Mouse (Mus musculus): Measurements from ENCODE around the gene Ttll13. TPM values are rescaled to one million over a fixed set of nuclear protein-coding genes. Genes with fewer than 3 reads are reported as not detected.

Gene Ttll13
- polyA plus RNA-seq, 1 experiment from 2014 or later, result 0.52 TPM

- no peak overlapping the region for H3K4me3 ChIP-seq (ENCODE audit: low read depth, low read length)
- 91% methylated on average over 9 of the region's 9 CpGs for WGBS
- ATAC-seq (replicated peaks; ENCODE audit: low FRiP score) (no peak), DNase-seq (ENCODE audit: low spot score) (no peak)
- H3K4me2 ChIP-seq, result no peak overlapping the region
- H3K9ac ChIP-seq (ENCODE audit: low read depth, low read length), result no peak overlapping the region
- H3K27me3 ChIP-seq (replicated peaks; ENCODE audit: control insufficient read depth, insufficient read depth, low read length), result no peaks in the 10 kb centered on the region
- no peak overlapping the region for H3K27ac ChIP-seq (ENCODE audit: low read depth, low read length)
- H3K4me1 ChIP-seq (replicated peaks; ENCODE audit: control insufficient read depth, insufficient read depth, low read length), result no peaks in the 10 kb centered on the region
- no peaks in the 10 kb centered on the region for H3K9me3 ChIP-seq (ENCODE audit: control insufficient read depth, low read length)
- peaks cover 36% of the 10 kb centered on the region for H3K36me3 ChIP-seq (ENCODE audit: control insufficient read depth, insufficient read depth, low read length)
Observed at GRCm38 (mm10) chr7:80220237-80220797, 25.9 kb upstream of the Ttll13 start.

DNA sequence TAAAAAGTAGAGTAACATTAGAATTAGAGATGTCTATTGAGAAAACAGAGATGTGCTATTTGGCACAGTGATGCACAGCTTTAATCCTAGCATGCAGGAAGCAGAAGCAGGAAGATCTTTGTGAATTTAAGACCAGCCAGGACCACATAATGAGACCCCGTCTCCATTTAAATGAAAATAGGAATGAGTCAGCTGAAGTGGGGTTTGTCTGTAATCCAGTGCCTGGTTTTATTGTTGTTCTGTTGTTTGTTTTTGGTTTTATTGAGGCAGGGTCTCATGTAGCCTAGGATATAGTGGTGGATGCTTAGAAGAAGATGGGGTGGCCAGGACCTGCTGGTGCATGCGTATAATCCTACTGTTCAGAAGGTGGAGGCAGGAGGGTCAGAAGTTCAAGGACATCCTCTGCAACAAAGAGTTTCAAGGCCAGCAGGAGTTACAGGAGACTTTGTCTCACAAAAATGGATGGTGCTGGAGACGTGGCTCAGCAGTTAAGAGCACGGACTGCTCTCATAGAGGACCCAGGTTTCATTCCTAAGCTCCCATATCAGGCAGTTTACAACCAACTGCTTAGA is 24.9 kb upstream of the Ttll13 start:
- Histone ChIP-seq H3K9ac (ENCODE audit: low read depth, low read length) (no peak overlapping the region), H3K27me3 (replicated peaks; ENCODE audit: control insufficient read depth, insufficient read depth, low read length) (no peaks in the 10 kb centered on the region), H3K27ac (ENCODE audit: low read depth, low read length) (no peak overlapping the region), H3K4me2 (no peak overlapping the region), H3K4me3 (ENCODE audit: low read depth, low read length) (no peak overlapping the region), H3K4me1 (replicated peaks; ENCODE audit: control insufficient read depth, insufficient read depth, low read length) (no peaks in the 10 kb centered on the region), H3K9me3 (ENCODE audit: control insufficient read depth, low read length) (no peaks in the 10 kb centered on the region), H3K36me3 (ENCODE audit: control insufficient read depth, insufficient read depth, low read length) (peaks cover 32% of the 10 kb centered on the region)
- WGBS, result 87% methylated on average over 4 of the region's 4 CpGs
- no peak for DNase-seq (ENCODE audit: low spot score)
- no peak for ATAC-seq (replicated peaks; ENCODE audit: low FRiP score)

- H3K4me3 ChIP-seq (ENCODE audit: low read depth, low read length), result no peak overlapping the region
- H3K9me3 ChIP-seq (ENCODE audit: control insufficient read depth, low read length), result no peaks in the 10 kb centered on the region
- peaks cover 23% of the 10 kb centered on the region for H3K36me3 ChIP-seq (ENCODE audit: control insufficient read depth, insufficient read depth, low read length)
- WGBS, result 91% methylated on average over 4 of the region's 4 CpGs
- ATAC-seq (replicated peaks; ENCODE audit: low FRiP score), result no peak
- no peak overlapping the region for H3K27ac ChIP-seq (ENCODE audit: low read depth, low read length)
- no peak overlapping the region for H3K9ac ChIP-seq (ENCODE audit: low read depth, low read length)
- DNase-seq (ENCODE audit: low spot score), result no peak
- peaks cover 18% of the 10 kb centered on the region for H3K4me1 ChIP-seq (replicated peaks; ENCODE audit: control insufficient read depth, insufficient read depth, low read length)
- no peaks in the 10 kb centered on the region for H3K27me3 ChIP-seq (replicated peaks; ENCODE audit: control insufficient read depth, insufficient read depth, low read length)
- H3K4me2 ChIP-seq, result no peak overlapping the region
Observed at GRCm38 (mm10) chr7:80227065-80227464, 19.1 kb upstream of the Ttll13 start.

GRCm38 (mm10) chr7:80230196-80230595 is 16.0 kb upstream of the Ttll13 start:
- H3K9ac ChIP-seq (ENCODE audit: low read depth, low read length), result no peak overlapping the region
- peaks cover 22% of the 10 kb centered on the region for H3K4me1 ChIP-seq (replicated peaks; ENCODE audit: control insufficient read depth, insufficient read depth, low read length)
- H3K4me3 ChIP-seq (ENCODE audit: low read depth, low read length), result no peak overlapping the region
- H3K36me3 ChIP-seq (ENCODE audit: control insufficient read depth, insufficient read depth, low read length), result peaks cover 11% of the 10 kb centered on the region
- H3K27me3 ChIP-seq (replicated peaks; ENCODE audit: control insufficient read depth, insufficient read depth, low read length), result no peaks in the 10 kb centered on the region
- H3K4me2 ChIP-seq, result peak overlapping the region; percentile 22; the same call in 1 of the 2 replicates
- no peak overlapping the region for H3K27ac ChIP-seq (ENCODE audit: low read depth, low read length)
- DNase-seq (ENCODE audit: low spot score) (no peak), ATAC-seq (replicated peaks; ENCODE audit: low FRiP score) (no peak)
- H3K9me3 ChIP-seq (ENCODE audit: control insufficient read depth, low read length), result no peaks in the 10 kb centered on the region
- WGBS, result 66% methylated on average over 6 of the region's 6 CpGs

DNA sequence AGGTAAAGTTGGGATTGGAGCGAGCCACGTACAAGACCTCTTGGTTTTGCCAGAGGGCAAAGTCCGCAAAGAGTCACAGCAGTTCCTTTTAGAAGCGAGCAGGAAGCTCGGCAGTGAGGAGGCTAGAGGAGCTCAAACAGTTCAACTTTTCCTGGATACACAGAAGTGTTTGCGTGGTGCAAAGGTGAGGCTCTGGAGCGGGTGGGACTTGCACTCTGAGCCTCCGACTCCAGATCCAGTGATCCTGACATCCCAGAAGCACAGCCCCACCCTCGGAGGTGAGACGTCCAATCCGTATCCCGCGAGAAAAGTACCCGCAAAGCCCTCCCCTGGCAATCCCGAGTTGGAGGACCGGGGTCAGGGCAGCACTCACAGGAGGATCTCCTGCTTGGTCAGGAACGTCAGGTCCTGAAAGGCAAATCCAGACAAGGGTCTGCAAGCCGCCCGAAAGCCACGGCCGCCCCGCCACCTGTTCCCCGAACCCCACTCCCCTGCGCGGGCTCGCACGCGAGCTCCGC is 14.1 kb upstream of the Ttll13 start:
- no peak for DNase-seq (ENCODE audit: low spot score)
- Histone ChIP-seq H3K36me3 (ENCODE audit: control insufficient read depth, insufficient read depth, low read length) (peaks cover 8% of the 10 kb centered on the region; the same call in 1 of the 2 replicates), H3K9me3 (ENCODE audit: control insufficient read depth, low read length) (no peaks in the 10 kb centered on the region), H3K27ac (ENCODE audit: low read depth, low read length) (peak overlapping the region; percentile 77), H3K27me3 (replicated peaks; ENCODE audit: control insufficient read depth, insufficient read depth, low read length) (no peaks in the 10 kb centered on the region), H3K9ac (ENCODE audit: low read depth, low read length) (peak overlapping the region; percentile 71), H3K4me2 (peak overlapping the region; percentile 86), H3K4me3 (ENCODE audit: low read depth, low read length) (peak overlapping the region; percentile 83), H3K4me1 (replicated peaks; ENCODE audit: control insufficient read depth, insufficient read depth, low read length) (peaks cover 22% of the 10 kb centered on the region)
- 1% methylated on average over 28 of the region's 29 CpGs for WGBS
- no peak; the same call in 1 of the 2 replicates for ATAC-seq (replicated peaks; ENCODE audit: low FRiP score)

DNA sequence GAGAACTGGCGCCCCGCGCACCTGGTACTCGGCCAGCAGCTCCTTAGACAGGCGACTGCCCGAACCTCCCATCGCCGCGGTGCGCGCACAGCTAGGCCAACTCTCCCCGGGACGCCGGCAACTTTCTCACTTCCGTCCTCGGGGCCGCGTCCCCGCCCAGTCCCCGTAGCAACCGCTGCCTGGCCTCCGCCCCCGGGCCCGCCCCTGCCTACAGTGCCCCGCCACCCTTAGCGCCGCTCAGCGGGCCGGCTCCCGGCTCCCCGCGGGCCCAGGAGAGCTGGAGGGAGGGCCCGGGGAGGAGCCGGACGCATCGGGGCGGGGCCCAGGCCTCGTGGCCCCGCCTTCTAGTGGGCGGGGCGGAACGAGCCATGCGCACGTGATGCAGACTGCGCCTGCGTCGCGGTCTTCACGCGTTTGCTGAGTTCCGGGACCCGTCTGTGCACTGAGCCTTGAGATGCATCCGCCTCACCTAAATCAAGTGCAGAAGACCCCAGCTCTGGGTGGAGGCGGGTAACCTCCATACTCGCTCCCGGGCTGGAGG is 13.6 kb upstream of the Ttll13 start, which contains the start of the genes Cib1 and Gdpgp1:
TSS of gene Cib1 (minus strand) at position 325 of the 541 bp plus-strand sequence.
TSS of gene Gdpgp1 (plus strand) at position 377 of the 541 bp plus-strand sequence.
- peak within 1 kb of the TSS; percentile 77 for H3K27ac ChIP-seq (ENCODE audit: low read depth, low read length)
- peak; percentile 100 for ATAC-seq (replicated peaks; ENCODE audit: low FRiP score)
- no peaks in the 10 kb centered on the region for H3K27me3 ChIP-seq (replicated peaks; ENCODE audit: control insufficient read depth, insufficient read depth, low read length)
- no peaks in the 10 kb centered on the region for H3K9me3 ChIP-seq (ENCODE audit: control insufficient read depth, low read length)
- peaks cover 22% of the 10 kb centered on the region for H3K4me1 ChIP-seq (replicated peaks; ENCODE audit: control insufficient read depth, insufficient read depth, low read length)
- H3K36me3 ChIP-seq (ENCODE audit: control insufficient read depth, insufficient read depth, low read length), result peaks cover 4% of the 10 kb centered on the region; the same call in 1 of the 2 replicates
- H3K4me3 ChIP-seq (ENCODE audit: low read depth, low read length), result peak within 1 kb of the TSS; percentile 83
- H3K9ac ChIP-seq (ENCODE audit: low read depth, low read length), result peak within 1 kb of the TSS; percentile 79
- H3K4me2 ChIP-seq, result peak within 1 kb of the TSS; percentile 86
- 1% methylated on average over 56 of the region's 56 CpGs for WGBS
- peak; percentile 98 for DNase-seq (ENCODE audit: low spot score)

DNA sequence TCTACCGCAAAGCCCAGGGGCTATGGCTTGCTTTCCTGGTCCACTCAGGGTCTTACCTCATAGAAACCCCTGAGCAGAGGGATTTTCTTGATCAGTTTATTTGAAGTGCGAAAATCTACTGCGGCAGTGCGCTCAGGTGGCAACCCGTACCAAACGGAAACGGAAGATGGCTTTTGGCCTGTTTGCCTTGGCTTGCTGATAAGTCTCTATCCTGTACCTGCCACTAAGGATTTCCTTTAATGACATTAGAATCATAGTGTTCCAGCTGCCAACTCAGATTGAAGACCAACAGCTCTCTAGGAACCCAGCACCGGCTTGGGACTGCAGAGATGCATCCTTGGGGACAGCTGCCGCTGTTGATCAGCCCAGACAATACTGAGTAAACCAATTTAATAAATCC is 12.4 kb upstream of the Ttll13 start:
- Histone ChIP-seq H3K4me3 (ENCODE audit: low read depth, low read length) (peak overlapping the region; percentile 83), H3K9ac (ENCODE audit: low read depth, low read length) (peak overlapping the region; percentile 48), H3K27ac (ENCODE audit: low read depth, low read length) (no peak overlapping the region), H3K36me3 (ENCODE audit: control insufficient read depth, insufficient read depth, low read length) (peaks cover 3% of the 10 kb centered on the region), H3K27me3 (replicated peaks; ENCODE audit: control insufficient read depth, insufficient read depth, low read length) (no peaks in the 10 kb centered on the region), H3K4me2 (peak overlapping the region; percentile 80), H3K4me1 (replicated peaks; ENCODE audit: control insufficient read depth, insufficient read depth, low read length) (peaks cover 22% of the 10 kb centered on the region), H3K9me3 (ENCODE audit: control insufficient read depth, low read length) (no peaks in the 10 kb centered on the region)
- DNase-seq (ENCODE audit: low spot score) (no peak), ATAC-seq (replicated peaks; ENCODE audit: low FRiP score) (no peak)
- WGBS, result 48% methylated on average over 9 of the region's 9 CpGs

GRCm38 (mm10) chr7:80238542-80238941 is 7.6 kb upstream of the Ttll13 start:
- Histone ChIP-seq H3K4me2 (no peak overlapping the region), H3K27ac (ENCODE audit: low read depth, low read length) (no peak overlapping the region), H3K27me3 (replicated peaks; ENCODE audit: control insufficient read depth, insufficient read depth, low read length) (no peaks in the 10 kb centered on the region), H3K4me3 (ENCODE audit: low read depth, low read length) (no peak overlapping the region), H3K9ac (ENCODE audit: low read depth, low read length) (no peak overlapping the region), H3K9me3 (ENCODE audit: control insufficient read depth, low read length) (no peaks in the 10 kb centered on the region), H3K36me3 (ENCODE audit: control insufficient read depth, insufficient read depth, low read length) (peaks cover 15% of the 10 kb centered on the region), H3K4me1 (replicated peaks; ENCODE audit: control insufficient read depth, insufficient read depth, low read length) (peaks cover 4% of the 10 kb centered on the region)
- ATAC-seq (replicated peaks; ENCODE audit: low FRiP score) (no peak), DNase-seq (ENCODE audit: low spot score) (no peak)
- 90% methylated on average over 10 of the region's 10 CpGs for WGBS

All from liver, embryonic 11.5 days (tissue).